ENCODE assay signal across 21 mouse cellular contexts in the genomic region with DNA sequence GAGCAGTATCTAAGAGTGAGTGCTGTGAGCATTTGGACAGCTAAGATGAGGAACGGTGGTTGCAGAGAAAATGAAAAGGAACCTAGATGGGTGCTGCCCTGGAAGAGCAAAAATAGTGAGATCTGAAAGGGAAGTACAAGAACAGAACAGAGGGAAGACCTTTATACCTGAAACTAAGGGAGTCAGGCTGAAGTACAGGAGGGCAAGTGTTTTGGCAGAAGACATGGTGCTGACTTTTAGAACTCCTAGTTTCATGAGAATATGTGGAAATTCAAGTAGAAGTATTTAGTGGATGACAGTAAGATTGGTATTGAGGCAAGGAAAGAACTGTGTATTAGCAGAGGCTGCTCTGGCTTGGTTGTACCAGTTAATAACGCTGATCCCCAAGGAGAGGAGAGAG.
"Had no signal": no experiment of that assay in that cellular context is flagged by ENCODE, and none has a peak within 500 bp of the region (broad histone marks: within the 10 kb centered on the region; RNA-seq: fewer than 3 reads in every experiment).

No protein-coding gene starts in this region.

- H3K9me3 ChIP-seq: lung, embryonic 15.5 days; midbrain, embryonic 10.5 days; midbrain, embryonic 12.5 days; neural tube, embryonic 13.5 days; neural tube, embryonic 15.5 days had no signal

- ATAC-seq: liver, postnatal 0 days; lung, postnatal 0 days; midbrain, embryonic 16.5 days had no signal

- H3K9ac ChIP-seq: liver, postnatal 0 days; lung, embryonic 15.5 days; midbrain, embryonic 12.5 days; neural tube, embryonic 13.5 days; neural tube, embryonic 15.5 days had no signal

- DNase-seq: liver, postnatal 0 days; lung, adult 2 months; lung, postnatal 14 days; lung, postnatal 36 days; midbrain, embryonic 14.5 days; retina, postnatal 1 day; right cerebral cortex, adult 18-20 months; right cerebral cortex, postnatal 25 days; right cerebral cortex, postnatal 4 days; spleen, adult 18-20 months; thymus, adult 18-20 months; thymus, postnatal 14 days; thymus, postnatal 36 days had no signal

- H3K27ac ChIP-seq: lung, embryonic 15.5 days; midbrain, embryonic 10.5 days; midbrain, embryonic 12.5 days; neural tube, embryonic 13.5 days; neural tube, embryonic 15.5 days had no signal

- H3K27me3 ChIP-seq: lung, embryonic 15.5 days; midbrain, embryonic 12.5 days; neural tube, embryonic 13.5 days; neural tube, embryonic 15.5 days had no signal

- H3K4me2 ChIP-seq: lung, embryonic 15.5 days; midbrain, embryonic 12.5 days; neural tube, embryonic 13.5 days; neural tube, embryonic 15.5 days had no signal

- H3K4me3 ChIP-seq: lung, embryonic 15.5 days; midbrain, embryonic 10.5 days; midbrain, embryonic 12.5 days; myocyte; neural tube, embryonic 13.5 days; neural tube, embryonic 15.5 days had no signal

- H3K4me1 ChIP-seq: lung, embryonic 15.5 days; midbrain, embryonic 10.5 days; midbrain, embryonic 12.5 days; neural tube, embryonic 13.5 days; neural tube, embryonic 15.5 days had no signal
